Mouse (Mus musculus): Measurements from ENCODE around the gene St3gal6.

DNA sequence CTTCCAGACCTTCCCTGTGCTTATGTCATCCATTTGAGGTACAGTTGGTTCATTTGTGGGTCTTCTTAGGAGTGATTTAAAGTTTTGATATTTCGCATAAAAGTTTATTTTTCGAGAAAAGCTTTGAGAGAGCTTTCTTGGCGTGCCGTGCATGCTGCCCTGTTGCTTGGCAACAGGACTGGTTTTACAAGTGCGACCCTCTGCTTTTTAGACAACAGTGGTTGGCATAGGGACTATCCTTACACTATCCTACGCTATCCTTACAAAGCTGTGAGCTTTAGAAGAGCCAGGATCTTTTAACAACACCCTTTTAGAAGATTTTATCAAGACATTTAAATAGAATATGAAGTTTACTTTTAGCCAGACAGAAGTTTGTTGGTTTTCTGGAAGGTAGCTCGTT is 93.8 kb downstream of the St3gal6 start:
- TF ChIP-seq CTCF (IDR thresholded peaks at IDR 0.05; ENCODE audit: control insufficient read depth, insufficient read depth, insufficient read length) (no peak), MYOD1 (IDR thresholded peaks at IDR 0.05; ENCODE audit: control insufficient read depth, insufficient read length, low read depth) (no peak), MAX (IDR thresholded peaks at IDR 0.05) (no peak)
